Mouse (Mus musculus) layer of hippocampus, adult 18-20 months (tissue): ENCODE measurements around the gene Fars2. TPM values are rescaled to one million over a fixed set of nuclear protein-coding genes. Genes with fewer than 3 reads are reported as not detected.

Source experiments
- DNase-seq, 2 experiments: peaks; one replicate each; pipeline ENCODE4 v3.0.0; 2022; ENCODE audit warnings: low spot score in 2 of 2
- total RNA-seq, 2 experiments: library from RNA; stranded (reverse); gene quantifications; 2 replicates each; pipeline ENCODE4 v1.2.3; 2021

Gene Fars2
- total RNA-seq, 2 experiments from 2014 or later, result 34.7 to 42.2 TPM

- DNase-seq, result no peak
These were observed 611.3 kb downstream of the Fars2 start for GRCm38 (mm10) chr13:36728509-36728908.

DNA sequence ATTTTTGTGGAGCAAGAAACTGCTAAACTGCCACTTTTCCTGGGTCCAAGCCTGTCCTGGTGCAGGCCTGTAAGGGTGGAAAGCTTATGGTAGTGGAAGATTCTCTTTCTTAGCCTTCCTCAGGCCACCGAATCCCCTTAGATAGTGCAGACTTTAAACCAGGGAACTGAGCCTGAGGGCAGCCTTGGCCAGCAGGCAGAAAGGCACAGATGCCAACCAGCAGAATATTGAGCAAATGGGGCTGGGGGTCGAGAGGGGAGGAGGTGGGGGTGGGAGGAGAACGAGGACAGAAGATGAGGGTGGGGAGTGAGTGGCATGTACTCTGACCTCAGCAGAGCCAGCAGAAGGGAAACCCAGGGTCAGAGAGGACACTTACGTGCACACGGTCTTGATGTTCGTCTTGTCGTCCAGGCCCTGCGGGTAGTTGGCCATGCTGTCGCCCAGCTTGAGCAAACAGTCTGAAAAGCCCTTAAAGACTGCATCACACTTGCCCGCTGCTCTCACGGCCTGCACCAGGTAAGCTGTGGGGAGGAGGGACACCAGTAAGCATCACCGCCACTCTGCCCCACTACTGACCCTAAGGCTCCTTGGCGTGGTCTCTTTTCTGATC lies 612.6 kb downstream of the Fars2 start:
- DNase-seq, result no peak

- no peak for DNase-seq
These were observed 613.1 kb downstream of the Fars2 start for GRCm38 (mm10) chr13:36730341-36730761.

DNA sequence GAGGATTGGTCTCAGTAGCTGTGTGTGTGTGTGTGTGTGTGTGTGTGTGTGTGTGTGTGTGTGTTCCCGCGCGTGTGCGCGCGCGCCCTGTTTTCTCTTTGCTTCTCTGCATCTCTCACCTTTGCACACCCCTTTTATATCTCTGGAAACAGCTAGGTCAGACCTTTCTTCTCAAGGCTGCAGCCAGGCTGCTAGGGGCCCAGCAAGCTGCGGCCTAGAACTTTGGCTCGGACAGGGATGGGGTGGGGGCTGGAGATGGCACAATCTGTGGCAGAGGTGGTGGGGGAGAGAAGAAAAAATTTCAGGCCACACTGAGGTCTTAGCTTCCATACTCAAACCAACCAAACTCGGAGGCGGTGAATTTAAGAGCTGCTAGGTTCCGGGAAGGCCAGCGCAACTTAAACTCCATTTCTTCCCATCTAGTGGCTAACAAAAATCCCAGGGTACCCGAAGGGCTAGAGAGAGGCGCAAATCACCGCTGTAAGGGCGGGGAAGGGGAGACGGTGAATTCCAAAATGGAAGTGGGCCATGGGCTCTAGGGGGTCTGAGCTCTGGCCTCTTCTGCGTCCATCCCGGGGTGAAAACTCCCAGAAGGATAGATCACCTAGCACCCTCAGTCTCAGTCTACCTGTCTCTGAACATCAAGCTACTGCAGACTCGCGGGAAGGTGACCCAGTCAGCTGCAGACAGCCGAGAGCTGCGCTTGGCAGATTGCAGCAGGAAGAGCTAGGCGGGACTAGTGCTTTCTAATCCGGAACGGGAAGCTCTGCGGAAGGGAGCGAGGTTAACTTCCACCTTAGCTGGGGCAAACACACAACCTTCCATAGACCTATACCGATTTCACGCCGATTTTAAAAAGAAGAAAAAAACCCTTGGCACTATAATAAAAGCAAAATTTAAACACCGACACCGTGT lies 614.1 kb downstream of the Fars2 start:
- DNase-seq, result peak in 1 of 2 experiments; percentile 66

DNA sequence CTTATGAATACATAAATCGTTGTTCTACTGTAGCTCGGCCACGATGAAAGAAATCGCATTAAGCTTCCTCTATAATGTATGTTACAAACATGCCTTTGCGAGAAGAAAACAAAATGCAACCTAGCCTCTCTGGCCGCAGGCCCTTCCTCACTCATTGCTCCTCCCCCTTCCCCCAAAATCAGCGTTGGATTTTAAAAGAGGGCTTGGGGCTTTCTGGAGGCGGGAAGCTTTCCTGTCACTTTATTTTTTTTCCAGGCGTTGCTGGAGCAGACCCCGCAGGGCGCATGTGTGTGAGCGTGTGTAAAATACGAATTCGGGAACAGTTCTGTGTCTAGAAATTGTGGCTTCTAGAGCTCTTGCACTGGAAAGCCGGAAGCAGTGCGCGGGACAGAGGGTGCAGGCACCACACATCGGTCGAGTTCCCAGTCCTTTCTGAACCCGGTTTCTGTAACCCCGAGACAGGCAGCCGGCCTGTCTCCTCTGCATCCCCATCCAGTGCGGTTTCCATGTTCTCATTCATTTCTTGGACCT lies 614.8 kb downstream of the Fars2 start:
- DNase-seq, result peak in 1 of 2 experiments; percentile 55

DNA sequence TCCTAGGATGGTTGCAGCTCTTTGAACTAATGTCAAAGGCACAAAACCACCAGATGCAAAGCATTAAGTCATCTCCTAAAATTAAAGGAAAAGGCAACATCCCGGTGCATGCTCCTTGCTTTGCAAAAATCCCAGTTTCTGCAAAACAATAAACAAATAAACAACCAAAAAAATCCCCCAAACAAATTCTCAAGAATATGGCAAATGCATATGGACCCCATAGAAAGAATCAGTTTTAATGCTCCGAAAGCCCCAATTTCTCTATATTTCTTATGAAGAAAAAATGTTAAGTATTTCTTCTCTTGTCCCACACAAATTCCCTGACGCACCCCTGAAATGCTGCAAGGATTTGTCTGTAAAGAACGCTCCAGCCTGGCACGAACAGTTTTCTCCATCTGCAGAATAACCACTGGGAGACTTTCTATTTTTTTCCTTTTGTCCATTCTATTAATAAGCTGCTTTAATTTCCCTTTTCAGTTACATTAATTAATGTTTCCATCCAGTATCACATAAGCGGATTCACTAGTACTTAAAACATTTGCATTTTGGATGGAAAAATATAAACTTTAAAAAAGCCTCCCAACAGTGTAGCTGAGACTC lies 615.8 kb downstream of the Fars2 start:
- DNase-seq, result no peak

- DNase-seq, result no peak
These were observed 616.4 kb downstream of the Fars2 start for GRCm38 (mm10) chr13:36733566-36733965.

- peak in 1 of 2 experiments; percentile 76 for DNase-seq
These were observed 616.9 kb downstream of the Fars2 start for GRCm38 (mm10) chr13:36733989-36734690.

DNA sequence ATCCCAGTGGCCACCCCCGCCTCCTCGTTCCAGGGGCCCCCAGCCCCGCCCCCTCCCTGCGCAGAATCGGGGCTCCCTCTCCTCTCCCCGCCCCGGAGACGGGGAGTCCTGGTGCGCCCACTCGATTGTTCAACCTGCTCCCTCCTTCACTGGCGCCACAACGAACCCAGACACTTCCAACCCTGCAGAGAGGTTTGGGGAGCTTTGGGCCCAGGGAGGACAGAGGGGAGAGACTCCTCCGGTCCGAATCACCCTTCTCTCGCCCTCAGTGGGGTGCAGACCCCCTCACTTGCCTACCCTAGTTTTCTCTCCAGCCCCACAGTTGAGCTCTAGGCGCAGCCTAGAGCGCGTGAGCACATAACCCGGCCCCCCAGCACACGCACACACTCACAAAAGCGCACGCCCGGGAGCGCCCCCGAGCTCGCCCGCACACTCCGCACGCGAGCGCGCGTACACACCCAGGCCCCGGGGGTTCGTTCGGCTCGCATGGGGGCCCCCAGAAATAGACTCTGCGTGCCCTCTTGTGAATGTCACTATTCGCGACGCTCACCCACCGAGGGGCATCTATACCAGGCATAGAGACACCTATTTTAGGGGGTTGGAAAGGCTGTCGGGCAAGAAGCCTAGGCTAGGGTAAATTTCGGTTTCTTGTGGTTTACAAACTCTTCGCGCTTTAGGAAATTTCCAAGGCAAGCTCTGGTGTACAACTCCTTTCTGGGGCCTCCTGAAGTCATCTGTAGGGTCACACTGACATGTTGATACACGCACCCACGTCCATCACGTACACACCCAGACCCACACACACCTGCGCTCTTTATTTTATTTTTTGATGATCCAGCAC lies 617.7 kb downstream of the Fars2 start, which contains the start of gene Nrn1:
Nrn1 (minus strand) TSS at position 401 of the 841 bp plus-strand sequence.
- peak in 1 of 2 experiments; percentile 70 for DNase-seq

GRCm38 (mm10) chr13:36735901-36736618 lies 618.8 kb downstream of the Fars2 start:
- peak in 1 of 2 experiments; percentile 76 for DNase-seq

GRCm38 (mm10) chr13:36736619-36736996 lies 619.4 kb downstream of the Fars2 start:
- DNase-seq, result no peak

DNA sequence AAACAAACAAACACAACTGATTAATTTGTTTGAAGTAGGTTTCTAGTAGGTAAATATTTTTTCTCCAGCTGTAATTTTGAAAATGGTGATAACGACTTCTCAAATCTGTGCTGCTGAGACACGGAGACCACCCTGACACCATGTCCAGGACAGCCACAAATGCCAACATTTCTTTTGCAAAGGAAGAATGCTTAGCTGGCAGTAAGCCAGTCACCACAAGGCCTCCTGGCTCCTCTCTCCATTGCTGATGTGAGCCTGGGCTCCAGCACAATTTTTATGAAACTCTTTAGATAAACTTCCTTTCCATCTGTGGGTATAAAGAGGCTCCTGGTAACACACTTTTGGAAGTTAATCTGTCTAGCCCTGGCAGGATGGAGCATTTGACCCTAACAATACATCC lies 632.8 kb downstream of the Fars2 start:
- no peak for DNase-seq

- no peak for DNase-seq
These were observed 634.6 kb downstream of the Fars2 start for GRCm38 (mm10) chr13:36751861-36752260.

DNA sequence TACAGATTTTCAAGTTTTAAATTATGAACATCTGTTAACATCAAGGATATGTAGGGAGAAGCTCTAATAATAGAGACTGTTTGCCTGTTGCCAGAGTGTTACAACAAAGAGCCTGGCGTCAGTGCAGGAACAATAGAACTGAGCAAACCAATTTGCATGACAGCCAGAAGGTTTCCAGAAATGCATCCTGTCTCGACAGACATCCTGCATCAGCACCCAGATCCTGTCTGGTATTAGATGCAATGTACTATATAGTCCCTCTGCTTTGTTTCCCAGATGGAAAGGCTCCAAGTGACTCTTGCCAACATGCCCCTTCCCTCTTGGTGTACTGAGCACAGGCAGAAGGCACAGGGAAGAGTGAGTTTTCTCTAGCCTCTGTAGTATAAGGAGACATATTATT lies 649.6 kb downstream of the Fars2 start:
- DNase-seq, result peak; percentile 13 to 70

Other genes starting within 250 kb of the Fars2 start
- gene Rpp40, start 211.1 kb upstream of the Fars2 start, total RNA-seq, result 1 to 10 TPM; 6.1 to 10.0 TPM
- 10 to 100 TPM; 15.1 to 18.3 TPM for gene Ppp1r3g, start 158.6 kb upstream of the Fars2 start, total RNA-seq
- gene Lyrm4, start 114 bp downstream of the Fars2 start, total RNA-seq, result 10 to 100 TPM; 21.6 to 22.8 TPM